In the genomic region with DNA sequence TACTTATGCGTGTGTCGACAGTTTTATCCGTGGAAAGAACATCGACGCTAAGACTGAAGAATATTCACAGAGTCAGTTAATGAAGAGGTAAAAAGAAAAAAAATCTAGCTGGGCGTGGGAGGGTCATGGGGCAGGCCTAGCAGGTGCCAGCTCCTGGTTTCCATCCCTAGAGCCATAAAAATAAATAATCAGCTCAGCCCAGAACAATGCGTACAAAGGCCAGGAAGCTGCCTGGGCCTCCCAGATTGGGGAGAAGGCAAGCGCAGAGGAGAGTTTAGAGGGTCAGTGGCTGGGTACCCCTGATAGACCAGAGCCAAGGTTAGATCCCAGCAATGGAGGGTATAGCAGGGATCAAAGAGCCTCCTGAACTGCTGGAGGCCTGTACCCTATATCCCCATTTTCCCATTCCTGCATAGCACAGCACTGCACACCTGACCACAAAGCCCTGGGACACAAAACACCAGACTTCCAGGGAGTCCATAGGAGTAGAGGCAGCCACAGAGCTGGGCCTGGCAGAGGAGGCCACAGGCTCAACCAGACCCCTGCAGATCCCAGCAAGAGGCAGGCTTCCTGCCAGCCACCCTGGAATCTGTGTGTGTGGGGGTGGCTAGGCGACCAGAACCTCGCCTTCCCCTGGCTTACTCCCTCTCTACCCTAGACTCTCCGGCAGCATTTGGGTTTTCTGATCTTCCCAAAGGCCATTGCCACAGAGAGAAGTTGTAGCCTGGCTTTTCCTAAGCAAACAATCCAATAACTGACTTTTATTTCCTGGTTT, we compare ENCODE assay signal across 12 mouse cellular contexts. TPM values are rescaled to one million over a fixed set of nuclear protein-coding genes. Genes with fewer than 3 reads are reported as not detected.
DNase-seq lines count a peak whose midpoint lies in the region; ATAC-seq lines count a peak whose summit lies in the region.
"Had no signal": no experiment of that assay in that cellular context is flagged by ENCODE, and none has a peak within 500 bp of the region (broad histone marks: within the 10 kb centered on the region; RNA-seq: fewer than 3 reads in every experiment).

No protein-coding gene starts in this region.

- no peak for DNase-seq in hindbrain, embryonic 10.5 days (ENCODE audit: low spot score)
- DNase-seq in hindbrain, embryonic 14.5 days (ENCODE audit: low spot score), result no peak
- DNase-seq in thymus, postnatal 36 days, result peak; percentile 1 to 9
- DNase-seq in thymus, adult 18-20 months, result no peak
- no peak for DNase-seq in c-Kit-positive CD71-positive TER-119-positive erythroid progenitor cells, embryonic 14.5 days (ENCODE audit: low spot score)
- no peak for DNase-seq in cerebellum, adult 11-12 months
- DNase-seq: cerebellum, adult 9-10 months; gastrocnemius, postnatal 14 days had no signal

- ATAC-seq in hindbrain, embryonic 14.5 days (ENCODE audit: low FRiP score), result no peak
- ATAC-seq in kidney, embryonic 15.5 days (replicated peaks; ENCODE audit: low FRiP score), result no peak
- ATAC-seq: forebrain, embryonic 14.5 days; midbrain, embryonic 16.5 days had no signal

- H3K9me3 ChIP-seq in hindbrain, embryonic 10.5 days, result no peaks in the 10 kb centered on the region
- H3K9me3 ChIP-seq in hindbrain, embryonic 14.5 days (ENCODE audit: control insufficient read depth, low read length), result no peaks in the 10 kb centered on the region
- H3K9me3 ChIP-seq in kidney, embryonic 15.5 days (replicated peaks), result no peaks in the 10 kb centered on the region
- H3K9me3 ChIP-seq: liver, embryonic 15.5 days had no signal

- no peak overlapping the region for H3K4me2 ChIP-seq in hindbrain, embryonic 14.5 days (replicated peaks)
- no peak overlapping the region for H3K4me2 ChIP-seq in kidney, embryonic 15.5 days
- H3K4me2 ChIP-seq: liver, embryonic 15.5 days had no signal

- H3K36me3 ChIP-seq in hindbrain, embryonic 10.5 days, result no peaks in the 10 kb centered on the region
- no peaks in the 10 kb centered on the region for H3K36me3 ChIP-seq in hindbrain, embryonic 14.5 days (replicated peaks; ENCODE audit: control insufficient read depth, insufficient read depth)
- no peaks in the 10 kb centered on the region for H3K36me3 ChIP-seq in kidney, embryonic 15.5 days
- H3K36me3 ChIP-seq: liver, embryonic 15.5 days had no signal

- peak overlapping the region; percentile 23; the same call in 1 of the 2 replicates for H3K27ac ChIP-seq in hindbrain, embryonic 10.5 days
- H3K27ac ChIP-seq in hindbrain, embryonic 14.5 days, result no peak overlapping the region
- H3K27ac ChIP-seq in kidney, embryonic 15.5 days, result peak overlapping the region; percentile 67; the same call in 1 of the 2 replicates
- H3K27ac ChIP-seq: liver, embryonic 15.5 days had no signal

- H3K4me1 ChIP-seq in hindbrain, embryonic 10.5 days (replicated peaks), result peaks cover 17% of the 10 kb centered on the region
- no peaks in the 10 kb centered on the region for H3K4me1 ChIP-seq in hindbrain, embryonic 14.5 days (replicated peaks; ENCODE audit: control insufficient read depth, insufficient read depth, low read length)
- peaks cover 39% of the 10 kb centered on the region for H3K4me1 ChIP-seq in kidney, embryonic 15.5 days

- H3K27me3 ChIP-seq in hindbrain, embryonic 10.5 days (ENCODE audit: insufficient read depth, poor library complexity, severe bottlenecking), result peaks cover 51% of the 10 kb centered on the region
- peaks cover 28% of the 10 kb centered on the region for H3K27me3 ChIP-seq in hindbrain, embryonic 14.5 days (ENCODE audit: control insufficient read depth, insufficient read depth, low read length)
- H3K27me3 ChIP-seq in kidney, embryonic 15.5 days, result peaks cover 36% of the 10 kb centered on the region

- no peak overlapping the region for H3K9ac ChIP-seq in hindbrain, embryonic 14.5 days
- H3K9ac ChIP-seq in kidney, embryonic 15.5 days, result no peak overlapping the region
- H3K9ac ChIP-seq: liver, embryonic 15.5 days had no signal

- WGBS in hindbrain, embryonic 10.5 days, result 84% methylated on average over 11 of the region's 11 CpGs
- WGBS in hindbrain, embryonic 14.5 days, result 82% methylated on average over 11 of the region's 11 CpGs
- 72% methylated on average over 11 of the region's 11 CpGs for WGBS in kidney, embryonic 15.5 days

- H3K4me3 ChIP-seq in hindbrain, embryonic 10.5 days, result no peak overlapping the region
- H3K4me3 ChIP-seq in hindbrain, embryonic 14.5 days (replicated peaks; ENCODE audit: low read length), result no peak overlapping the region
- H3K4me3 ChIP-seq in kidney, embryonic 15.5 days (replicated peaks), result no peak overlapping the region
- H3K4me3 ChIP-seq: liver, embryonic 15.5 days had no signal

RNA-seq across cellular contexts. Expression of a gene that starts 3.2 kb away (rescaled TPM):
- polyA plus RNA-seq in hindbrain, embryonic 10.5 days (2016; fragmentation: Nextera tagmentation; extraction: Ambion mirVana), result 1.6 and 2.1 TPM in 2 replicates
- 1.2 and 2.1 TPM in 2 replicates for polyA plus RNA-seq in hindbrain, embryonic 14.5 days (2014; fragmentation: Nextera tagmentation; extraction: Ambion mirVana)
- polyA plus RNA-seq in kidney, embryonic 15.5 days (2015; fragmentation: Nextera tagmentation; extraction: Ambion mirVana), result 7.0 and 8.8 TPM in 2 replicates

Comparison
In these comparisons a context has a peak if more than half of its experiments do, and no peak if none do; other contexts are left out.
1. DNase-seq: peak in thymus, postnatal 36 days (2 of 2); none in hindbrain, embryonic 10.5 days (single experiment), hindbrain, embryonic 14.5 days (single experiment), thymus, adult 18-20 months (0 of 2), c-Kit-positive CD71-positive TER-119-positive erythroid progenitor cells, embryonic 14.5 days (single experiment) and cerebellum, adult 11-12 months (single experiment).